Mouse (Mus musculus): ENCODE measurements around the gene Olfr782. TPM values are rescaled to one million over a fixed set of nuclear protein-coding genes. Genes with fewer than 3 reads are reported as not detected.

The Olfr782 gene
- total and polyA plus RNA-seq, 3 experiments: not detected

- no peaks in the 10 kb centered on the region for H3K36me3 ChIP-seq (replicated peaks in 1 of 2; ENCODE audit: control insufficient read depth in 1 of 2, insufficient read depth in 1 of 2, low read length in 1 of 2)
- DNase-seq (ENCODE audit: extremely low read depth): no peak
- H3K27ac ChIP-seq (ENCODE audit: insufficient read depth, low read depth): no peak within 1 kb of the TSS
- TF ChIP-seq ETS1 (conservative IDR thresholded peaks at IDR 0.05; ENCODE audit: low read depth, low read length) (no peak), JUND (conservative IDR thresholded peaks at IDR 0.05; ENCODE audit: low read depth, low read length) (no peak), KAT2A (IDR thresholded peaks at IDR 0.05; ENCODE audit: insufficient replicate concordance, low read length) (no peak), E2F4 (IDR thresholded peaks at IDR 0.05; ENCODE audit: insufficient replicate concordance, low read depth, low read length) (no peak), TBP (conservative IDR thresholded peaks at IDR 0.05; ENCODE audit: low read depth, low read length) (no peak), MEF2A (IDR thresholded peaks at IDR 0.05; ENCODE audit: borderline replicate concordance, low read depth, low read length) (no peak), MAX (IDR thresholded peaks at IDR 0.05; ENCODE audit: low read length) (no peak), NRF1 (IDR thresholded peaks at IDR 0.05; ENCODE audit: low read depth, low read length) (no peak), USF1 (IDR thresholded peaks at IDR 0.05; ENCODE audit: low read depth, low read length) (no peak), IRF4 (IDR thresholded peaks at IDR 0.05; ENCODE audit: low read depth, low read length) (no peak), PAX5 (IDR thresholded peaks at IDR 0.05; ENCODE audit: low read length) (no peak), NELFE (IDR thresholded peaks at IDR 0.05; ENCODE audit: low read depth, low read length) (no peak), CHD1 (IDR thresholded peaks at IDR 0.05; ENCODE audit: low read depth, low read length) (no peak)
- no peaks in the 10 kb centered on the region for H3K9me3 ChIP-seq (replicated peaks; ENCODE audit: low read length)
- in situ Hi-C loops (cut with MboI; ENCODE audit: low pct_ligation_motif_present, low pct_unique_long_range_greater_than_20kb, low sequenced_read_pairs) (no loop called here), dilution Hi-C loops (cut with MboI; ENCODE audit: extremely low pct_ligation_motif_present, extremely low pct_unique_long_range_greater_than_20kb, low sequenced_read_pairs) (no loop called here)
- H3K4me3 ChIP-seq (replicated peaks in 1 of 3; ENCODE audit: low read depth in 2 of 3, low read length in 2 of 3, poor library complexity in 1 of 3): no peak within 1 kb of the TSS
- H3K27me3 ChIP-seq (replicated peaks): no peaks in the 10 kb centered on the region
- H3K4me1 ChIP-seq (ENCODE audit: control insufficient read depth in 1 of 2, insufficient read depth in 2 of 2): 0 out of 4 replicates have a peak, but pooled peaks cover 0 to 3% of the 10 kb centered on the region in 2 experiments
- no peak within 1 kb of the TSS for H3K9ac ChIP-seq (ENCODE audit: insufficient read depth, low read depth)
- H3K4me2 ChIP-seq (ENCODE audit: insufficient read depth, low read depth, poor library complexity, severe bottlenecking): no peak within 1 kb of the TSS
- no peaks in the 10 kb centered on the region for H3K79me2 ChIP-seq (replicated peaks; ENCODE audit: control insufficient read depth, extremely low read depth, insufficient read depth, poor library complexity, severe bottlenecking)
Observed at GRCm38 (mm10) chr10:129383783-129384182, 35.1 kb downstream of the Olfr782 start, which contains the start of gene Olfr784. Gene Olfr784, plus strand, starts transcription at chr10:129384083.

- H3K9me3 ChIP-seq (replicated peaks; ENCODE audit: low read length): no peaks in the 10 kb centered on the region
- no peaks in the 10 kb centered on the region for H3K4me1 ChIP-seq (ENCODE audit: control insufficient read depth in 1 of 2, insufficient read depth in 2 of 2)
- DNase-seq (ENCODE audit: extremely low read depth): no peak
- H3K4me3 ChIP-seq (replicated peaks in 1 of 3; ENCODE audit: low read depth in 2 of 3, low read length in 2 of 3, poor library complexity in 1 of 3): no peak overlapping the region
- no peak overlapping the region for H3K27ac ChIP-seq (ENCODE audit: insufficient read depth, low read depth)
- in situ Hi-C loops (cut with MboI; ENCODE audit: low pct_ligation_motif_present, low pct_unique_long_range_greater_than_20kb, low sequenced_read_pairs): no loop called here
- no peaks in the 10 kb centered on the region for H3K36me3 ChIP-seq (replicated peaks in 1 of 2; ENCODE audit: control insufficient read depth in 1 of 2, insufficient read depth in 1 of 2, low read length in 1 of 2)
- no peak overlapping the region for H3K4me2 ChIP-seq (ENCODE audit: insufficient read depth, low read depth, poor library complexity, severe bottlenecking)
- no peak overlapping the region for H3K9ac ChIP-seq (ENCODE audit: insufficient read depth, low read depth)
- H3K27me3 ChIP-seq (replicated peaks): no peaks in the 10 kb centered on the region
- no peaks in the 10 kb centered on the region for H3K79me2 ChIP-seq (replicated peaks; ENCODE audit: control insufficient read depth, extremely low read depth, insufficient read depth, poor library complexity, severe bottlenecking)
- TF ChIP-seq ZKSCAN1 (IDR thresholded peaks at IDR 0.05; ENCODE audit: borderline replicate concordance, low read depth, low read length) (no peak), ELF1 (IDR thresholded peaks at IDR 0.05; ENCODE audit: low read depth, low read length) (no peak), ZC3H11A (IDR thresholded peaks at IDR 0.05; ENCODE audit: low read depth, low read length) (no peak), HCFC1 (IDR thresholded peaks at IDR 0.05; ENCODE audit: low read depth, low read length) (no peak), GABPA (IDR thresholded peaks at IDR 0.05; ENCODE audit: insufficient replicate concordance, low read depth, low read length) (no peak), EP300 (IDR thresholded peaks at IDR 0.05; ENCODE audit: low read length) (no peak), BHLHE40 (IDR thresholded peaks at IDR 0.05; ENCODE audit: low read depth, low read length) (no peak), RCOR1 (conservative IDR thresholded peaks at IDR 0.05; ENCODE audit: low read depth, low read length) (no peak), POLR2A (IDR thresholded peaks at IDR 0.05; ENCODE audit: low read depth, low read length) (no peak), JUN (IDR thresholded peaks at IDR 0.05; ENCODE audit: insufficient read depth, low read depth, low read length) (no peak), POLR2AphosphoS2 (IDR thresholded peaks at IDR 0.05; ENCODE audit: low read depth, low read length) (no peak), MAZ (IDR thresholded peaks at IDR 0.05; ENCODE audit: low read depth, low read length) (no peak), IRF4 (IDR thresholded peaks at IDR 0.05; ENCODE audit: low read depth, low read length) (no peak), RAD21 (IDR thresholded peaks at IDR 0.05; ENCODE audit: low read depth, low read length) (no peak), PAX5 (IDR thresholded peaks at IDR 0.05; ENCODE audit: low read length) (no peak), TBP (conservative IDR thresholded peaks at IDR 0.05; ENCODE audit: low read depth, low read length) (no peak), MAFK (IDR thresholded peaks at IDR 0.05; ENCODE audit: insufficient replicate concordance, low read length) (no peak)
- dilution Hi-C loops (cut with MboI; ENCODE audit: extremely low pct_ligation_motif_present, extremely low pct_unique_long_range_greater_than_20kb, low sequenced_read_pairs): no loop called here
Observed at GRCm38 (mm10) chr10:129400892-129401291, 52.2 kb downstream of the Olfr782 start.
